Mouse (Mus musculus): ENCODE measurements around the gene Urod.

Urod gene

GRCm38 (mm10) chr4:116993672-116994621 is at the start of gene Urod:
TSS of gene Urod (minus strand) at chr4:116994413.
- in situ Hi-C loops (cut with MboI; ENCODE audit: low sequenced_read_pairs) = loop anchor here (5.0 to 10.0 kb wide), 2 partner anchors 162 to 279 kb away; no protein-coding TSS in a partner anchor

- in situ Hi-C loops (cut with MboI; ENCODE audit: low sequenced_read_pairs) = no loop called here
Measured at GRCm38 (mm10) chr4:117041283-117041721, 47.1 kb upstream of the Urod start.

- in situ Hi-C loops (cut with MboI; ENCODE audit: low sequenced_read_pairs) = no loop called here
Measured at GRCm38 (mm10) chr4:117040791-117041190, 46.6 kb upstream of the Urod start.

GRCm38 (mm10) chr4:117039925-117040687 is 45.9 kb upstream of the Urod start:
- in situ Hi-C loops (cut with MboI; ENCODE audit: low sequenced_read_pairs) = no loop called here

GRCm38 (mm10) chr4:117031105-117031504 is 36.9 kb upstream of the Urod start:
- in situ Hi-C loops (cut with MboI; ENCODE audit: low sequenced_read_pairs) = no loop called here

GRCm38 (mm10) chr4:117023469-117023868 is 29.3 kb upstream of the Urod start:
- in situ Hi-C loops (cut with MboI; ENCODE audit: low sequenced_read_pairs) = loop anchor here (10.0 kb wide), 1 partner anchor 121 kb away; no protein-coding TSS in a partner anchor

GRCm38 (mm10) chr4:117019206-117020134 is 25.3 kb upstream of the Urod start, which contains the start of gene Eif2b3:
TSS of gene Eif2b3 (plus strand) at chr4:117019402.
- in situ Hi-C loops (cut with MboI; ENCODE audit: low sequenced_read_pairs) = loop anchor here (10.0 kb wide), 1 partner anchor 125 kb away; no protein-coding TSS in a partner anchor

- in situ Hi-C loops (cut with MboI; ENCODE audit: low sequenced_read_pairs) = no loop called here
Measured at GRCm38 (mm10) chr4:117018327-117018726, 24.1 kb upstream of the Urod start.

GRCm38 (mm10) chr4:117017738-117018137 is 23.5 kb upstream of the Urod start:
- in situ Hi-C loops (cut with MboI; ENCODE audit: low sequenced_read_pairs) = no loop called here

- in situ Hi-C loops (cut with MboI; ENCODE audit: low sequenced_read_pairs) = no loop called here
Measured at GRCm38 (mm10) chr4:117014901-117015415, 20.7 kb upstream of the Urod start.

GRCm38 (mm10) chr4:117013596-117013995 is 19.4 kb upstream of the Urod start:
- in situ Hi-C loops (cut with MboI; ENCODE audit: low sequenced_read_pairs) = no loop called here

- in situ Hi-C loops (cut with MboI; ENCODE audit: low sequenced_read_pairs) = no loop called here
Measured at GRCm38 (mm10) chr4:117010231-117010630, 16.0 kb upstream of the Urod start.

GRCm38 (mm10) chr4:117007058-117007457 is 12.8 kb upstream of the Urod start:
- in situ Hi-C loops (cut with MboI; ENCODE audit: low sequenced_read_pairs) = no loop called here

- in situ Hi-C loops (cut with MboI; ENCODE audit: low sequenced_read_pairs) = no loop called here
Measured at GRCm38 (mm10) chr4:117005611-117006400, 11.6 kb upstream of the Urod start.

- in situ Hi-C loops (cut with MboI; ENCODE audit: low sequenced_read_pairs) = no loop called here
Measured at GRCm38 (mm10) chr4:117004649-117005048, 10.4 kb upstream of the Urod start.

GRCm38 (mm10) chr4:117002543-117003521 is 8.6 kb upstream of the Urod start:
- in situ Hi-C loops (cut with MboI; ENCODE audit: low sequenced_read_pairs) = no loop called here

- in situ Hi-C loops (cut with MboI; ENCODE audit: low sequenced_read_pairs) = no loop called here
Measured at GRCm38 (mm10) chr4:117001957-117002356, 7.7 kb upstream of the Urod start.

Measured in CH12F3 (cell line).